Mouse (Mus musculus): Measurements from ENCODE around the gene Abi2. TPM values are rescaled to one million over a fixed set of nuclear protein-coding genes. Genes with fewer than 3 reads are reported as not detected.
A peak's percentile ranks its signal among the peaks of the same experiment; 100 is the strongest.
"Not testable (repeated sequence)": the region's sequence is repeated elsewhere in the genome, so short reads cannot be mapped to it uniquely, and the experiment has no call there.

Gene Abi2
- polyA plus RNA-seq, 1 experiment from 2014 or later: 4.0 TPM

GRCm38 (mm10) chr1:60423882-60424281 lies 14.5 kb downstream of the Abi2 start:
- 65% methylated on average over 1 of the region's 1 CpGs for WGBS (ENCODE audit: insufficient replicate concordance)
- H3K4me3 ChIP-seq (ENCODE audit: low read depth, low read length): no peak overlapping the region

GRCm38 (mm10) chr1:60428341-60428740 lies 18.9 kb downstream of the Abi2 start:
- Histone ChIP-seq H3K4me3 (ENCODE audit: low read depth, low read length) (no peak overlapping the region), H3K27me3 (ENCODE audit: control insufficient read depth, insufficient read depth, low read depth, low read length) (no peaks in the 10 kb centered on the region), H3K9ac (ENCODE audit: low read depth, low read length) (no peak overlapping the region), H3K9me3 (replicated peaks; ENCODE audit: control insufficient read depth, low read length) (no peaks in the 10 kb centered on the region), H3K4me1 (ENCODE audit: control insufficient read depth, low read depth, low read length) (no peaks in the 10 kb centered on the region), H3K27ac (ENCODE audit: low read length) (no peak overlapping the region), H3K4me2 (ENCODE audit: low read depth, low read length) (no peak overlapping the region), H3K36me3 (ENCODE audit: control insufficient read depth, insufficient read depth) (no peaks in the 10 kb centered on the region)
- 73% methylated on average over 2 of the region's 2 CpGs for WGBS (ENCODE audit: insufficient replicate concordance)
- no peak for ATAC-seq (ENCODE audit: low read depth)

More at GRCm38 (mm10) chr1:60423882-60424281, 14.5 kb downstream of the Abi2 start:
- ATAC-seq (ENCODE audit: low read depth): no peak
- Histone ChIP-seq H3K27ac (ENCODE audit: low read length) (no peak overlapping the region), H3K9ac (ENCODE audit: low read depth, low read length) (no peak overlapping the region), H3K4me1 (ENCODE audit: control insufficient read depth, low read depth, low read length) (no peaks in the 10 kb centered on the region), H3K4me2 (ENCODE audit: low read depth, low read length) (no peak overlapping the region), H3K27me3 (ENCODE audit: control insufficient read depth, insufficient read depth, low read depth, low read length) (no peaks in the 10 kb centered on the region), H3K9me3 (replicated peaks; ENCODE audit: control insufficient read depth, low read length) (no peaks in the 10 kb centered on the region), H3K36me3 (ENCODE audit: control insufficient read depth, insufficient read depth) (no peaks in the 10 kb centered on the region)

- no peaks in the 10 kb centered on the region for H3K4me1 ChIP-seq (ENCODE audit: control insufficient read depth, low read depth, low read length)
- 48% methylated on average over 2 of the region's 2 CpGs for WGBS (ENCODE audit: insufficient replicate concordance)
- no peak for ATAC-seq (ENCODE audit: low read depth)
- no peaks in the 10 kb centered on the region for H3K27me3 ChIP-seq (ENCODE audit: control insufficient read depth, insufficient read depth, low read depth, low read length)
- no peak overlapping the region for H3K9ac ChIP-seq (ENCODE audit: low read depth, low read length)
- H3K4me3 ChIP-seq (ENCODE audit: low read depth, low read length): no peak overlapping the region
- no peaks in the 10 kb centered on the region for H3K36me3 ChIP-seq (ENCODE audit: control insufficient read depth, insufficient read depth)
- H3K4me2 ChIP-seq (ENCODE audit: low read depth, low read length): no peak overlapping the region
- no peak overlapping the region for H3K27ac ChIP-seq (ENCODE audit: low read length)
- H3K9me3 ChIP-seq (replicated peaks; ENCODE audit: control insufficient read depth, low read length): no peaks in the 10 kb centered on the region
Observed at GRCm38 (mm10) chr1:60428932-60429331, 19.5 kb downstream of the Abi2 start.

- Histone ChIP-seq H3K27ac (ENCODE audit: low read length) (no peak overlapping the region), H3K36me3 (ENCODE audit: control insufficient read depth, insufficient read depth) (no peaks in the 10 kb centered on the region), H3K27me3 (ENCODE audit: control insufficient read depth, insufficient read depth, low read depth, low read length) (no peaks in the 10 kb centered on the region), H3K4me3 (ENCODE audit: low read depth, low read length) (no peak overlapping the region), H3K4me1 (ENCODE audit: control insufficient read depth, low read depth, low read length) (no peaks in the 10 kb centered on the region), H3K4me2 (ENCODE audit: low read depth, low read length) (no peak overlapping the region), H3K9me3 (replicated peaks; ENCODE audit: control insufficient read depth, low read length) (no peaks in the 10 kb centered on the region), H3K9ac (ENCODE audit: low read depth, low read length) (no peak overlapping the region)
- no peak for ATAC-seq (ENCODE audit: low read depth)
- 68% methylated on average over 5 of the region's 5 CpGs for whole genome bisulfite sequencing (ENCODE audit: insufficient replicate concordance)
Observed at GRCm38 (mm10) chr1:60431531-60431930, 22.1 kb downstream of the Abi2 start.

GRCm38 (mm10) chr1:60432497-60432896 lies 23.1 kb downstream of the Abi2 start:
- no peaks in the 10 kb centered on the region for H3K27me3 ChIP-seq (ENCODE audit: control insufficient read depth, insufficient read depth, low read depth, low read length)
- WGBS (ENCODE audit: insufficient replicate concordance): 48% methylated on average over 1 of the region's 1 CpGs
- no peak overlapping the region for H3K9ac ChIP-seq (ENCODE audit: low read depth, low read length)
- no peaks in the 10 kb centered on the region for H3K36me3 ChIP-seq (ENCODE audit: control insufficient read depth, insufficient read depth)
- no peak overlapping the region for H3K4me2 ChIP-seq (ENCODE audit: low read depth, low read length)
- no peak for ATAC-seq (ENCODE audit: low read depth)
- no peaks in the 10 kb centered on the region for H3K9me3 ChIP-seq (replicated peaks; ENCODE audit: control insufficient read depth, low read length)
- no peak overlapping the region for H3K27ac ChIP-seq (ENCODE audit: low read length)
- H3K4me3 ChIP-seq (ENCODE audit: low read depth, low read length): no peak overlapping the region
- H3K4me1 ChIP-seq (ENCODE audit: control insufficient read depth, low read depth, low read length): no peaks in the 10 kb centered on the region

GRCm38 (mm10) chr1:60441438-60441837 lies 32.0 kb downstream of the Abi2 start:
- H3K4me1 ChIP-seq (ENCODE audit: control insufficient read depth, low read depth, low read length); ATAC-seq (ENCODE audit: low read depth); H3K36me3 ChIP-seq (ENCODE audit: control insufficient read depth, insufficient read depth); H3K4me2 ChIP-seq (ENCODE audit: low read depth, low read length); H3K4me3 ChIP-seq (ENCODE audit: low read depth, low read length); H3K9me3 ChIP-seq (replicated peaks; ENCODE audit: control insufficient read depth, low read length); H3K27ac ChIP-seq (ENCODE audit: low read length); H3K9ac ChIP-seq (ENCODE audit: low read depth, low read length); H3K27me3 ChIP-seq (ENCODE audit: control insufficient read depth, insufficient read depth, low read depth, low read length): not testable (repeated sequence)
- WGBS (ENCODE audit: insufficient replicate concordance): 68% methylated on average over 5 of the region's 5 CpGs

- Histone ChIP-seq H3K4me2 (ENCODE audit: low read depth, low read length) (no peak overlapping the region), H3K9ac (ENCODE audit: low read depth, low read length) (no peak overlapping the region), H3K9me3 (replicated peaks; ENCODE audit: control insufficient read depth, low read length) (no peaks in the 10 kb centered on the region), H3K36me3 (ENCODE audit: control insufficient read depth, insufficient read depth) (no peaks in the 10 kb centered on the region), H3K27ac (ENCODE audit: low read length) (no peak overlapping the region), H3K4me1 (ENCODE audit: control insufficient read depth, low read depth, low read length) (no peaks in the 10 kb centered on the region; the same call in 1 of the 2 replicates), H3K4me3 (ENCODE audit: low read depth, low read length) (no peak overlapping the region), H3K27me3 (ENCODE audit: control insufficient read depth, insufficient read depth, low read depth, low read length) (no peaks in the 10 kb centered on the region)
- ATAC-seq (ENCODE audit: low read depth): no peak
- 32% methylated on average over 12 of the region's 12 CpGs for WGBS (ENCODE audit: insufficient replicate concordance)
Observed at GRCm38 (mm10) chr1:60447067-60447466, 37.6 kb downstream of the Abi2 start.

- Histone ChIP-seq H3K27ac (ENCODE audit: low read length) (no peak overlapping the region), H3K36me3 (ENCODE audit: control insufficient read depth, insufficient read depth) (no peaks in the 10 kb centered on the region), H3K4me3 (ENCODE audit: low read depth, low read length) (no peak overlapping the region), H3K4me1 (ENCODE audit: control insufficient read depth, low read depth, low read length) (no peaks in the 10 kb centered on the region; the same call in 1 of the 2 replicates), H3K9ac (ENCODE audit: low read depth, low read length) (no peak overlapping the region), H3K9me3 (replicated peaks; ENCODE audit: control insufficient read depth, low read length) (no peaks in the 10 kb centered on the region), H3K27me3 (ENCODE audit: control insufficient read depth, insufficient read depth, low read depth, low read length) (no peaks in the 10 kb centered on the region), H3K4me2 (ENCODE audit: low read depth, low read length) (no peak overlapping the region)
- ATAC-seq (ENCODE audit: low read depth): no peak
- 25% methylated on average over 1 of the region's 1 CpGs for WGBS (ENCODE audit: insufficient replicate concordance)
Observed at GRCm38 (mm10) chr1:60449896-60450295, 40.5 kb downstream of the Abi2 start.

GRCm38 (mm10) chr1:60460623-60461022 lies 51.2 kb downstream of the Abi2 start:
- 21% methylated on average over 1 of the region's 1 CpGs for whole genome bisulfite sequencing (ENCODE audit: insufficient replicate concordance)
- no peaks in the 10 kb centered on the region for H3K4me1 ChIP-seq (ENCODE audit: control insufficient read depth, low read depth, low read length)
- no peak overlapping the region for H3K27ac ChIP-seq (ENCODE audit: low read length)
- H3K36me3 ChIP-seq (ENCODE audit: control insufficient read depth, insufficient read depth): no peaks in the 10 kb centered on the region
- H3K9me3 ChIP-seq (replicated peaks; ENCODE audit: control insufficient read depth, low read length): no peaks in the 10 kb centered on the region
- no peak overlapping the region for H3K4me2 ChIP-seq (ENCODE audit: low read depth, low read length)
- no peaks in the 10 kb centered on the region for H3K27me3 ChIP-seq (ENCODE audit: control insufficient read depth, insufficient read depth, low read depth, low read length)
- ATAC-seq (ENCODE audit: low read depth): peak; percentile 37; the same call in 1 of the 2 replicates
- no peak overlapping the region for H3K9ac ChIP-seq (ENCODE audit: low read depth, low read length)
- H3K4me3 ChIP-seq (ENCODE audit: low read depth, low read length): no peak overlapping the region

Data from liver, embryonic 16.5 days (tissue).